Mouse (Mus musculus): ENCODE data around the gene Srsf5. TPM values are rescaled to one million over a fixed set of nuclear protein-coding genes. Genes with fewer than 3 reads are reported as not detected.

The Srsf5 gene
- polyA plus RNA-seq, 1 experiment from 2014 or later: 404 TPM

- H3K4me1 ChIP-seq: 0 out of 2 replicates have a peak, but pooled peaks cover 3% of the 10 kb centered on the region
- WGBS: 94% methylated on average over 1 of the region's 1 CpGs
These were observed 7.2 kb downstream of the Srsf5 start for GRCm38 (mm10) chr12:80952526-80952925.

GRCm38 (mm10) chr12:80956039-80956438, 10.7 kb downstream of the Srsf5 start:
- no peaks in the 10 kb centered on the region for H3K9me3 ChIP-seq
- WGBS: 86% methylated on average over 3 of the region's 3 CpGs
- H3K27me3 ChIP-seq (ENCODE audit: insufficient read depth, poor library complexity, severe bottlenecking): no peaks in the 10 kb centered on the region
- no peak overlapping the region for H3K4me3 ChIP-seq
- H3K4me1 ChIP-seq: no peaks in the 10 kb centered on the region
- DNase-seq (ENCODE audit: low spot score): no peak
- H3K27ac ChIP-seq: no peak overlapping the region
- peaks cover 91% of the 10 kb centered on the region for H3K36me3 ChIP-seq

More at GRCm38 (mm10) chr12:80952526-80952925, 7.2 kb downstream of the Srsf5 start:
- Histone ChIP-seq H3K36me3 (peaks cover 95% of the 10 kb centered on the region), H3K9me3 (no peaks in the 10 kb centered on the region), H3K4me3 (no peak overlapping the region), H3K27me3 (ENCODE audit: insufficient read depth, poor library complexity, severe bottlenecking) (no peaks in the 10 kb centered on the region), H3K27ac (no peak overlapping the region)
- DNase-seq (ENCODE audit: low spot score): no peak

GRCm38 (mm10) chr12:80957961-80958360, 12.7 kb downstream of the Srsf5 start:
- 81% methylated on average over 4 of the region's 4 CpGs for WGBS
- DNase-seq (ENCODE audit: low spot score): no peak
- H3K4me1 ChIP-seq: no peaks in the 10 kb centered on the region
- H3K27ac ChIP-seq: no peak overlapping the region
- no peak overlapping the region for H3K4me3 ChIP-seq
- H3K36me3 ChIP-seq: peaks cover 75% of the 10 kb centered on the region
- no peaks in the 10 kb centered on the region for H3K27me3 ChIP-seq (ENCODE audit: insufficient read depth, poor library complexity, severe bottlenecking)
- H3K9me3 ChIP-seq: no peaks in the 10 kb centered on the region

GRCm38 (mm10) chr12:80962566-80962965, 17.3 kb downstream of the Srsf5 start:
- H3K4me1 ChIP-seq: 0 out of 2 replicates have a peak, but pooled peaks cover 4% of the 10 kb centered on the region
- 78% methylated on average over 4 of the region's 4 CpGs for WGBS
- no peak overlapping the region for H3K4me3 ChIP-seq
- H3K9me3 ChIP-seq: no peaks in the 10 kb centered on the region
- no peak overlapping the region for H3K27ac ChIP-seq
- DNase-seq (ENCODE audit: low spot score): no peak
- no peaks in the 10 kb centered on the region for H3K27me3 ChIP-seq (ENCODE audit: insufficient read depth, poor library complexity, severe bottlenecking)
- peaks cover 29% of the 10 kb centered on the region for H3K36me3 ChIP-seq

- DNase-seq (ENCODE audit: low spot score): no peak
- H3K36me3 ChIP-seq: no peaks in the 10 kb centered on the region
- no peaks in the 10 kb centered on the region for H3K27me3 ChIP-seq (ENCODE audit: insufficient read depth, poor library complexity, severe bottlenecking)
- H3K27ac ChIP-seq: no peak overlapping the region
- no peaks in the 10 kb centered on the region for H3K9me3 ChIP-seq
- 76% methylated on average over 11 of the region's 11 CpGs for WGBS
- H3K4me3 ChIP-seq: no peak overlapping the region
- H3K4me1 ChIP-seq: 0 out of 2 replicates have a peak, but pooled peaks cover 4% of the 10 kb centered on the region
These were observed 20.9 kb downstream of the Srsf5 start for GRCm38 (mm10) chr12:80966059-80966838.

- Histone ChIP-seq H3K36me3 (no peaks in the 10 kb centered on the region), H3K4me3 (no peak overlapping the region), H3K9me3 (no peaks in the 10 kb centered on the region), H3K4me1 (0 out of 2 replicates have a peak, but pooled peaks cover 4% of the 10 kb centered on the region), H3K27ac (no peak overlapping the region), H3K27me3 (ENCODE audit: insufficient read depth, poor library complexity, severe bottlenecking) (no peaks in the 10 kb centered on the region)
- 86% methylated on average over 9 of the region's 9 CpGs for WGBS
- DNase-seq (ENCODE audit: low spot score): no peak
These were observed 22.6 kb downstream of the Srsf5 start for GRCm38 (mm10) chr12:80967918-80968317.

GRCm38 (mm10) chr12:80968605-80969004, 23.3 kb downstream of the Srsf5 start, which contains the start of gene Slc10a1:
TSS of gene Slc10a1 (minus strand) at chr12:80968705.
- H3K4me3 ChIP-seq: no peak within 1 kb of the TSS
- 77% methylated on average over 5 of the region's 5 CpGs for WGBS

GRCm38 (mm10) chr12:80970181-80970705, 24.9 kb downstream of the Srsf5 start:
- WGBS: 69% methylated on average over 8 of the region's 8 CpGs

More at GRCm38 (mm10) chr12:80968605-80969004, 23.3 kb downstream of the Srsf5 start, which contains the start of gene Slc10a1:
- 0 out of 2 replicates have a peak, but pooled peaks cover 4% of the 10 kb centered on the region for H3K4me1 ChIP-seq
- no peaks in the 10 kb centered on the region for H3K27me3 ChIP-seq (ENCODE audit: insufficient read depth, poor library complexity, severe bottlenecking)
- H3K9me3 ChIP-seq: no peaks in the 10 kb centered on the region
- no peak for DNase-seq (ENCODE audit: low spot score)
- H3K36me3 ChIP-seq: no peaks in the 10 kb centered on the region
- H3K27ac ChIP-seq: no peak within 1 kb of the TSS

GRCm38 (mm10) chr12:80971756-80972155, 26.5 kb downstream of the Srsf5 start:
- WGBS: 43% methylated on average over 3 of the region's 3 CpGs
- no peaks in the 10 kb centered on the region for H3K36me3 ChIP-seq
- no peak overlapping the region for H3K27ac ChIP-seq

More at GRCm38 (mm10) chr12:80970181-80970705, 24.9 kb downstream of the Srsf5 start:
- Histone ChIP-seq H3K27me3 (ENCODE audit: insufficient read depth, poor library complexity, severe bottlenecking) (no peaks in the 10 kb centered on the region), H3K4me3 (no peak overlapping the region), H3K4me1 (0 out of 2 replicates have a peak, but pooled peaks cover 4% of the 10 kb centered on the region), H3K9me3 (no peaks in the 10 kb centered on the region), H3K27ac (no peak overlapping the region), H3K36me3 (no peaks in the 10 kb centered on the region)
- DNase-seq (ENCODE audit: low spot score): no peak

GRCm38 (mm10) chr12:80975939-80976671, 30.8 kb downstream of the Srsf5 start:
- H3K4me1 ChIP-seq: no peaks in the 10 kb centered on the region
- no peak for DNase-seq (ENCODE audit: low spot score)
- WGBS: 81% methylated on average over 11 of the region's 11 CpGs
- H3K27me3 ChIP-seq (ENCODE audit: insufficient read depth, poor library complexity, severe bottlenecking): no peaks in the 10 kb centered on the region
- H3K4me3 ChIP-seq: no peak overlapping the region
- no peaks in the 10 kb centered on the region for H3K36me3 ChIP-seq
- H3K27ac ChIP-seq: no peak overlapping the region
- no peaks in the 10 kb centered on the region; the same call in 1 of the 2 replicates for H3K9me3 ChIP-seq

More at GRCm38 (mm10) chr12:80971756-80972155, 26.5 kb downstream of the Srsf5 start:
- no peaks in the 10 kb centered on the region for H3K4me1 ChIP-seq
- no peak for DNase-seq (ENCODE audit: low spot score)
- no peaks in the 10 kb centered on the region; the same call in 1 of the 2 replicates for H3K9me3 ChIP-seq
- no peak overlapping the region for H3K4me3 ChIP-seq
- no peaks in the 10 kb centered on the region for H3K27me3 ChIP-seq (ENCODE audit: insufficient read depth, poor library complexity, severe bottlenecking)

GRCm38 (mm10) chr12:80982326-80982725, 37.0 kb downstream of the Srsf5 start:
- DNase-seq (ENCODE audit: low spot score): peak; percentile 76
- under 1% methylated on average over 7 of the region's 7 CpGs for WGBS
- no peaks in the 10 kb centered on the region for H3K4me1 ChIP-seq
- no peak overlapping the region for H3K27ac ChIP-seq
- no peaks in the 10 kb centered on the region for H3K36me3 ChIP-seq
- no peak overlapping the region for H3K4me3 ChIP-seq
- no peaks in the 10 kb centered on the region for H3K27me3 ChIP-seq (ENCODE audit: insufficient read depth, poor library complexity, severe bottlenecking)
- no peaks in the 10 kb centered on the region for H3K9me3 ChIP-seq

- Histone ChIP-seq H3K36me3 (no peaks in the 10 kb centered on the region), H3K4me1 (no peaks in the 10 kb centered on the region), H3K4me3 (no peak overlapping the region), H3K9me3 (no peaks in the 10 kb centered on the region), H3K27me3 (ENCODE audit: insufficient read depth, poor library complexity, severe bottlenecking) (no peaks in the 10 kb centered on the region), H3K27ac (no peak overlapping the region)
- DNase-seq (ENCODE audit: low spot score): peak; percentile 46
- WGBS: 71% methylated on average over 9 of the region's 9 CpGs
These were observed 38.4 kb downstream of the Srsf5 start for GRCm38 (mm10) chr12:80983695-80984094.
